Mouse (Mus musculus) liver, embryonic 11.5 days (tissue): ENCODE measurements around the gene Tpgs1. TPM values are rescaled to one million over a fixed set of nuclear protein-coding genes. Genes with fewer than 3 reads are reported as not detected.
"Not testable (repeated sequence)": the region's sequence is repeated elsewhere in the genome, so short reads cannot be mapped to it uniquely, and the experiment has no call there.

Experiments
- ATAC-seq: fragments of 200-750 bp; cut with Nextera tagmentation; replicated peaks from 2 replicates; pipeline ENCODE4 v1.8.0; 2017; ENCODE audit warnings: moderate number of reproducible peaks, mild to moderate bottlenecking, moderate TSS enrichment, moderate library complexity; ENCODE audit not compliant: low FRiP score
- DNase-seq: peaks from one replicate; pipeline ENCODE4 v3.0.0-alpha.2; 2017; ENCODE audit warnings: low spot score
- H3K27ac ChIP-seq: fragments of 300-500 bp; sonication (generic); 2 replicates; pipeline ENCODE4 v1.5.1; 2014; ENCODE audit warnings: mild to moderate bottlenecking, low read depth, low read length, control low read depth
- H3K27me3 ChIP-seq: fragments of 300-500 bp; sonication (generic); replicated peaks from 2 replicates; pipeline ENCODE4 v1.6.1; 2014; ENCODE audit warnings: low read length, mixed read lengths; ENCODE audit not compliant: control insufficient read depth, insufficient read depth
- H3K36me3 ChIP-seq: fragments of 300-500 bp; sonication (generic); 2 replicates; pipeline ENCODE4 v1.6.1; 2014; ENCODE audit warnings: mild to moderate bottlenecking, low read length, moderate library complexity, mixed read lengths; ENCODE audit not compliant: control insufficient read depth, insufficient read depth
- H3K4me1 ChIP-seq: fragments of 300-500 bp; sonication (generic); replicated peaks from 2 replicates; pipeline ENCODE4 v1.6.1; 2014; ENCODE audit warnings: low read length, mixed read lengths; ENCODE audit not compliant: control insufficient read depth, insufficient read depth
- H3K4me2 ChIP-seq: fragments of 300-500 bp; sonication (generic); 2 replicates; pipeline ENCODE4 v1.6.1; 2014; ENCODE audit warnings: mild to moderate bottlenecking, control low read depth, moderate library complexity
- H3K4me3 ChIP-seq: fragments of 300-500 bp; sonication (generic); 2 replicates; pipeline ENCODE4 v1.5.1; 2014; ENCODE audit warnings: low read depth, low read length, control low read depth
- H3K9ac ChIP-seq: fragments of 300-500 bp; sonication (generic); 2 replicates; pipeline ENCODE4 v1.6.1; 2014; ENCODE audit warnings: low read depth, low read length, control low read depth
- H3K9me3 ChIP-seq: fragments of 300-500 bp; sonication (generic); 2 replicates; pipeline ENCODE4 v1.6.1; 2016; ENCODE audit warnings: low read length, inconsistent platforms, mixed read lengths; ENCODE audit not compliant: control insufficient read depth
- WGBS: fragments of 180-500 bp; shearing (Covaris S2); extraction: QIAGEN DNeasy Blood & Tissue Kit; methylation state at CpG from one replicate; pipeline ENCODE4 v1.1.7; 2014; 5-methylcytosine and 5-hydroxymethylcytosine counted together
- polyA plus RNA-seq: library from polyadenylated mRNA; unstranded; fragments of >200 nt; fragmentation: Nextera tagmentation; extraction: Ambion mirVana; gene quantifications from 2 replicates; pipeline ENCODE4 v1.2.1, GENCODE M21; 2014

The Tpgs1 gene
- polyA plus RNA-seq, 1 experiment from 2014 or later: 50.5 TPM

DNA sequence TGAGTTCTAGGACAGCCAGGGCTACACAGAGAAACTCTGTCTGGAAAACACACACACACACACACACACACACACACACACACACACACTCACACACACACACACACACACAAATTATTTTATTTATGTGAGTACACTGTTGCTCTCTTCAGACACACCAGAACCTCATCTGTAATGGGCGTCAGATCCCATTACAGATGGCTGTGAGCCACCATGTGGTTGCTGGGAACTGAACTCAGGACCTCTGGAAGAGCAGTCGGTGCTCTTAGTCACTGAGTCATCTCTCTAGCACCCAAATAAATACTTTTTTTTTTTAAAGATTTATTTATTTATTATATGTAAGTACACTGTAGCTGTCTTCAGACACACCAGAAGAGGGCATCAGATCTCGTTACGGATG lies 33.8 kb downstream of the Tpgs1 start:
- WGBS: 73% methylated on average over 3 of the region's 4 CpGs
- not testable (repeated sequence) for H3K4me2 ChIP-seq, H3K27me3 ChIP-seq, H3K4me3 ChIP-seq, ATAC-seq, H3K9me3 ChIP-seq, H3K27ac ChIP-seq, H3K9ac ChIP-seq, DNase-seq
- Histone ChIP-seq H3K4me1 (peaks cover 38% of the 10 kb centered on the region), H3K36me3 (peaks cover 14% of the 10 kb centered on the region; the same call in 1 of the 2 replicates)

DNA sequence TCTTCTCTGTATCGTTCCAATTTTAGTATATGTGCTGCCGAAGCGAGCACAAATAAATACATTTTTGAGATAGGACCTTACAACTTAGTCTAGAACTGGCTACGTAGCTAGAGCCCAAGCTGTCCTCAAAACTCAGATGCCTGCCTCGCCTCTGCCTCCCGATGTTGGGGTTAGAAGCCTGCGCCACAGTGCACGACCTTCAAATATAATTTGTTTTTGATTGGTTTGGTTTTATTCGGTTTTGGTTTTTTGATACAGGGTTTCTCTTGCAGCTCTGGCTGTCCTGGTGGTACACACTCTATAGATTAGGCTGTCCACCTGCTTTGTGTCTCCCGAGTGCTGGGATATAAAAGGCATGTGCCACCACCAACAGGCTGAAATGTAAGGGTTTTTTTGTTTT lies 34.4 kb downstream of the Tpgs1 start:
- peaks cover 40% of the 10 kb centered on the region for H3K4me1 ChIP-seq
- H3K36me3 ChIP-seq: peaks cover 14% of the 10 kb centered on the region; the same call in 1 of the 2 replicates
- H3K9me3 ChIP-seq: no peaks in the 10 kb centered on the region
- peak overlapping the region; percentile 95 for H3K4me3 ChIP-seq
- peak overlapping the region; percentile 60 for H3K9ac ChIP-seq
- H3K27ac ChIP-seq: peak overlapping the region; percentile 61; the same call in 1 of the 2 replicates
- 72% methylated on average over 10 of the region's 10 CpGs for WGBS
- DNase-seq (no peak), ATAC-seq (no peak)
- no peaks in the 10 kb centered on the region for H3K27me3 ChIP-seq
- H3K4me2 ChIP-seq: peak overlapping the region; percentile 82

DNA sequence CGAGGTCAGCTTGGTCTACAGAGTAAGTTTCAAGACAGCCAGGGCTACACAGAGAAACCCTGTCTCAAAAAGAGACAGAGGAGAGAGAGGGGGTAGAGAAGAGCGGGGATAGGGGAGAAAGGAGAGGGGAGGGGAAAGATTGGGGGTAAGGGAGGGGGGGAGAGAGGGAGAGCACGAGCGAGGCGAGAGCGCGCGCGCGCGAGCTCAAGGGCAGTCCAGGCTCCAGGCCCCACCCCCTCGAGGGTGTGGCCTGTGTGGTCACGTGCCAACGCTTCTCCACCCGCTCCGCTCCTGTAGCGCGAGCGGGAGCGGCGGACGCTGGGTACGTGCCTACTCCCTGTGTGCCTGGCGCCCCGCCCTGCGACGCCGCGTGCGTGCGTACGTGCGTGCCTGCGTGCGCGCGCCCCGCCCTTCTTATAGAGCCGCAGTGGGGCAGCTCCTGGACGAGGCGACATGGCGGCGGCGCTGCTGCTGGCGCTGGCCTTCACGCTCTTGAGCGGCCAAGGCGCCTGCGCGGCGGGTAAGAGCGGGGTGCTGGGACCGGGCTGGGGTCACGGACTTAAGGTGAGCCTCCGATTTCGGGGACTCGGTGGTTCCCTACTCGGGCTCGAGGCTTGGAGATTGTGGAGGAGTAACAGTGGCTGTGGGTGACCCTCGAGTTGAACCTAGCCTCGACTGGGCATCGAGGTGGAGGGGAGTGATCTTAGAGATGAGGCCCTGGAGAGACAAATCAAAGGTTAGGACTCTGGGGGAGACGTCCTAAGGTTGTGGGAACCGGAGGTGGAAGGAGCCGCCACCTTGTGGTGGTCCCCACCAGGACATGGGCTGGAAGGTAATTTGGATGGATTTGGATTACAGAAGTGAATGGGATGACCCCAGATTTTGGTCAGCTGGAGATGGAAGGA lies 35.1 kb downstream of the Tpgs1 start, which contains the start of gene Bsg:
Gene Bsg, plus strand, starts transcription at position 427 of the 905 bp plus-strand sequence.
- peak; percentile 90 for ATAC-seq
- WGBS: under 1% methylated on average over 65 of the region's 65 CpGs

DNA sequence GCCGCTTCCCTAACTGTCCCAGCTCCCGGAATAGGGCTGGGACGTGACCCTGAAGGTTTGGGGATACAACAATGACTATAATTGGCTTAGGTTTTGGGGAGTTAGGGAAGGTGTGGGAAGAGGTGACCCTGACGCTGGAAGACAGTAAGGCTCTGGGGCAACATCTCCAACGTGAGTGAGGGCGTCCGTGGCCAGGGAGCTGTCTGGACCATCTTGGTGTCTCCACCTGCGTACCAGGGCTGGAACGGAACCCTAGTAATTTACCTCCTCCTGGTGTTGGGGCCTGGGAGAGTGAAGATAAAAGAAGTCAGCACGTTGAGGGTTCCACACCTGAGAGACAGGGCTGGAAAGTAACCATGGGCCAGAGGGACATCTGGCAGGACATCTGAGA lies 35.8 kb downstream of the Tpgs1 start:
- Histone ChIP-seq H3K4me1 (peaks cover 52% of the 10 kb centered on the region), H3K4me3 (peak overlapping the region; percentile 95), H3K27me3 (no peaks in the 10 kb centered on the region), H3K9ac (peak overlapping the region; percentile 98), H3K9me3 (no peaks in the 10 kb centered on the region), H3K36me3 (peaks cover 27% of the 10 kb centered on the region), H3K4me2 (peak overlapping the region; percentile 82), H3K27ac (peak overlapping the region; percentile 92)
- no peak for DNase-seq
- no peak for ATAC-seq
- 1% methylated on average over 10 of the region's 10 CpGs for WGBS

More for the DNA sequence above, 35.1 kb downstream of the Tpgs1 start, which contains the start of gene Bsg:
- Histone ChIP-seq H3K27me3 (no peaks in the 10 kb centered on the region), H3K27ac (peak within 1 kb of the TSS; percentile 92), H3K9ac (peak within 1 kb of the TSS; percentile 98), H3K9me3 (no peaks in the 10 kb centered on the region), H3K36me3 (peaks cover 20% of the 10 kb centered on the region; the same call in 1 of the 2 replicates), H3K4me3 (peak within 1 kb of the TSS; percentile 95), H3K4me2 (peak within 1 kb of the TSS; percentile 82), H3K4me1 (peaks cover 47% of the 10 kb centered on the region)
- peak; percentile 99 for DNase-seq

DNA sequence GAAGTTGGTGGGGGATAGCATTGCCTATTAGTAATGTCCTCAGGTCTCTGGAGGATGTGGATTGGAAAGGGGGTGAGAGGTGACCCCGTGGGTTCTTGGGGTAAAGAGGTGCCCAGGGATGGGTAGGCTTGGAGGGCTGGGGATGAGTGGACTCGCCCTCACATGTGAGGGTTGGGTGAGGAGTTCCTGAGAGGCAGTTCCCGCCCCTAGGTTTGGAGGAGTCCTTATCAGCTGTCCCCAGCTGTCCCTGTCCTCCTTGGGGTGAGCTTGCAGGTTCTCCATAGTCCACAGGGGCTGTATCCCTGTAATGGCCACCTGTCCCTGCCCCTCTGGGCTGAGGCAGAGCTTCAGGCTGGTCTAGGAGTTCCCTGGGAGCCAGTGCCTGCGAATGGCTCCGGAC lies 36.8 kb downstream of the Tpgs1 start:
- no peaks in the 10 kb centered on the region for H3K9me3 ChIP-seq
- H3K4me3 ChIP-seq: peak overlapping the region; percentile 95
- DNase-seq: peak; percentile 63
- WGBS: 52% methylated on average over 5 of the region's 5 CpGs
- peak overlapping the region; percentile 82 for H3K4me2 ChIP-seq
- peak overlapping the region; percentile 92 for H3K27ac ChIP-seq
- H3K4me1 ChIP-seq: peaks cover 48% of the 10 kb centered on the region
- peaks cover 37% of the 10 kb centered on the region for H3K36me3 ChIP-seq
- no peaks in the 10 kb centered on the region for H3K27me3 ChIP-seq
- peak; percentile 78 for ATAC-seq
- peak overlapping the region; percentile 98 for H3K9ac ChIP-seq

DNA sequence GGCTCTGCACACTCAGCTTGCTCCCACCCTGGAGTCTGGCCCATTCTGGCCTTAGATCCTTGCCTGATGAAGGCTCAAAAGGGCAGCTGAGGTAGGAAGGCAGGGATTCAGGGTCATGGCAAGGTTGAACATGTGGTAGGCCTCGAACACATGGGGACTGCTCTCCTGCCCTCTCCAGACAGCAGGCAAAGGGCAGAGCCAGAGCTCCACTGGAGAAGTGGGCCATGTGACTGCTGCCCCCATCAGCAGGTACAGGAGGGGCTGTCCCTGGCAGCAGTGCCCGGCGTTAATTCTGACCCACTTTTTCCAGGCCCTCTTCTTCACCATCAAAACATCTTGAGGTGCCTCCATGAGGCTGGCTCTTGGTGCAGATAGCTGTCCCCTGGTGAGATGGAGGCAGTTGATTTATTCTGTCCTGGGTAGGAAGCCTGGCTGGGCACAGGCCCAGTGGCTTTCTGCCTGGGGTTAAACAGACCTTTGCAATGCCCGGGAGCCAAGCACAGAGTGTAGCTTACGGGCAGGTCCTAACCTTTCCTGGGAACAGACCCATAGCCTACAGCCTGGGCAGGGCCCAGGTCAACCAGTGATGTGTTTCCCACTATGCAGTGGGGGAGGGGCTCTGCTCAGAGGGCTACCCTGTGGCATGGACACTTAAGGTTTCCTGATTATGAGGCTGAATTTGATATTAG lies 37.4 kb downstream of the Tpgs1 start:
- no peaks in the 10 kb centered on the region for H3K27me3 ChIP-seq
- peak overlapping the region; percentile 92 for H3K27ac ChIP-seq
- 65% methylated on average over 5 of the region's 5 CpGs for WGBS
- H3K4me2 ChIP-seq: peak overlapping the region; percentile 82
- peaks cover 43% of the 10 kb centered on the region for H3K36me3 ChIP-seq
- H3K4me1 ChIP-seq: peaks cover 44% of the 10 kb centered on the region
- ATAC-seq: no peak
- H3K9ac ChIP-seq: peak overlapping the region; percentile 98
- no peaks in the 10 kb centered on the region for H3K9me3 ChIP-seq
- H3K4me3 ChIP-seq: peak overlapping the region; percentile 95
- no peak for DNase-seq

DNA sequence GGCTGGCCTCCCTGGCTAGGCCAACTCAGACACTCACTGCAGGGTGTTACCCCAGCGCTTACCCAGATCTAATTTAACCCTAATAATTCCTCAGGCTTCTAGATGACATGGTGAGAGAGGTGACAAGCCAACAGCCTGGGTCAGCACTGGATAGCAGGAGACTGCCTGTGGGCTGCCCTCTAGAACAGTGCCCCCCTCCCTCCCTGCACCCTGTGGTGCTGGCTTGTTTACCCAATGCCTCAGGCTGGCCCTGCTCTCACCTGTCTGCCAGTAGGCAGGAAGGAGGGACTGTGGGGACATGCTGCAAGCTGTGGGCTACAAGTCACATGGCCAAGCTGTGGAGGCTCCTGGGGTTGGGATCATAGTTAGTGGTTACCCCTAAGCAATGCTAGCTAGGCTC lies 38.0 kb downstream of the Tpgs1 start:
- Histone ChIP-seq H3K9me3 (no peaks in the 10 kb centered on the region), H3K4me1 (peaks cover 44% of the 10 kb centered on the region), H3K27ac (peak overlapping the region; percentile 92), H3K4me2 (peak overlapping the region; percentile 82), H3K36me3 (peaks cover 48% of the 10 kb centered on the region), H3K9ac (peak overlapping the region; percentile 98), H3K4me3 (peak overlapping the region; percentile 95), H3K27me3 (no peaks in the 10 kb centered on the region)
- no peak for ATAC-seq
- DNase-seq: no peak
- WGBS: 68% methylated on average over 1 of the region's 1 CpGs

DNA sequence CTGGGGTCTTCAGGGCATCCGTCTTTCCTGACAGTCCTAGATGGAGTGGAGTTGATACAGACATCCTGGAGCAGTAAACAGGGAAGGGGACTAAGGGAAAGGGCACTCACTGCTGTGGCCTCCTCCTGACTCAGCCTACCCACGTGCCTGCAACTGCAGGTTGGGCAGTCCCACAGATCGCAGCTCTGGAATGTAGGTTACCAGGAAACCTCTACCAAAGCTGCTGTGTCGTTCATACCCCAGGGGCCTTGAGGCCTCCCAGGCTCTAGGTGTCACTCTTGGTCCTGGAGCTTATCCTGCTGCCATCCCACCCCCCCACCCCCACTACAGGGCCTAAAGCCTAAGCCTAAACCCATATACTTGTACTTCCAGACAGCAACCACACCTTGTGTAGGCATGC lies 38.6 kb downstream of the Tpgs1 start:
- Histone ChIP-seq H3K4me3 (peak overlapping the region; percentile 95), H3K9me3 (no peaks in the 10 kb centered on the region), H3K4me1 (peaks cover 48% of the 10 kb centered on the region), H3K27ac (no peak overlapping the region), H3K9ac (peak overlapping the region; percentile 98), H3K27me3 (no peaks in the 10 kb centered on the region), H3K4me2 (peak overlapping the region; percentile 82; the same call in 1 of the 2 replicates), H3K36me3 (peaks cover 48% of the 10 kb centered on the region)
- ATAC-seq: no peak
- no peak for DNase-seq
- 65% methylated on average over 4 of the region's 4 CpGs for WGBS
